In the genomic region with DNA sequence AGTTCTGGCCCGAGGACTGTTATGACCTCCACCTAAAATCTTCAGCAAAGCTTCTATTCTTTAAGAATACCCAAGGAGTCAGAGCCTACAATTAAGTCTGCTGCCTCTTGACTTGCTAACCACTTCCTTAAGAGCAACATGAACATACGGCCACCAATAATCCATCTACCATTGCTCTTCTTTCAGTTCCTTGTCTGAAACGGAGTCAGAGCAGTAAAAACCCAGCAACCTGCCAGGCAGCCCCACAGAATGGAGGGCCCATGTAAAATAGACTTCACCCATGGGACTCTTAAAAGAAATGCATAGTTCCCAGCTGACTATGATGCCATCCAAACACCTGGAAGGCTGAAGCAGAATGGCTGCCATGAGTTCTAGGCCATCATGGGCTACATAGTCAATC, we compare ENCODE assay signal across 26 mouse cellular contexts. TPM values are rescaled to one million over a fixed set of nuclear protein-coding genes. Genes with fewer than 3 reads are reported as not detected.
DNase-seq lines count a peak whose midpoint lies in the region; ATAC-seq lines count a peak whose summit lies in the region.
"Had no signal": no experiment of that assay in that cellular context is flagged by ENCODE, and none has a peak within 500 bp of the region (broad histone marks: within the 10 kb centered on the region; RNA-seq: fewer than 3 reads in every experiment).

No protein-coding gene starts in this region.

- peak overlapping the region; percentile 72; the same call in 1 of the 2 replicates for H3K4me2 ChIP-seq in liver, embryonic 12.5 days
- H3K4me2 ChIP-seq: embryonic facial prominence, embryonic 12.5 days; forebrain, embryonic 12.5 days; hindbrain, embryonic 13.5 days; midbrain, embryonic 11.5 days; neural tube, embryonic 15.5 days had no signal

- H3K27ac ChIP-seq in liver, embryonic 12.5 days, result peak overlapping the region; percentile 88
- H3K27ac ChIP-seq: embryonic facial prominence, embryonic 12.5 days; forebrain, embryonic 12.5 days; hindbrain, embryonic 13.5 days; limb, embryonic 10.5 days; macrophage; neural tube, embryonic 15.5 days had no signal

- 70% methylated on average over 3 of the region's 3 CpGs for WGBS in liver, embryonic 12.5 days (ENCODE audit: insufficient replicate concordance)

- H3K9ac ChIP-seq in liver, embryonic 12.5 days, result peak overlapping the region; percentile 12; the same call in 1 of the 2 replicates
- H3K9ac ChIP-seq: embryonic facial prominence, embryonic 12.5 days; forebrain, embryonic 12.5 days; hindbrain, embryonic 13.5 days; neural tube, embryonic 15.5 days had no signal

- peaks cover 95% of the 10 kb centered on the region for H3K4me1 ChIP-seq in liver, embryonic 12.5 days
- H3K4me1 ChIP-seq: embryonic facial prominence, embryonic 12.5 days; hindbrain, embryonic 13.5 days; neural tube, embryonic 15.5 days had no signal

- H3K4me3 ChIP-seq in liver, embryonic 12.5 days, result no peak overlapping the region
- H3K4me3 ChIP-seq: embryonic facial prominence, embryonic 12.5 days; erythroblast, embryonic 14.5 days; forebrain, embryonic 12.5 days; hindbrain, embryonic 13.5 days; limb, embryonic 10.5 days; neural tube, embryonic 15.5 days had no signal

- no peaks in the 10 kb centered on the region for H3K27me3 ChIP-seq in liver, embryonic 12.5 days (replicated peaks)
- H3K27me3 ChIP-seq: embryonic facial prominence, embryonic 12.5 days; forebrain, embryonic 12.5 days; hindbrain, embryonic 13.5 days; neural tube, embryonic 15.5 days had no signal

- H3K36me3 ChIP-seq in liver, embryonic 12.5 days, result peaks cover 17% of the 10 kb centered on the region
- H3K36me3 ChIP-seq: embryonic facial prominence, embryonic 12.5 days; forebrain, embryonic 12.5 days; hindbrain, embryonic 13.5 days; neural tube, embryonic 15.5 days had no signal

- H3K9me3 ChIP-seq in liver, embryonic 12.5 days (replicated peaks), result no peaks in the 10 kb centered on the region
- H3K9me3 ChIP-seq: embryonic facial prominence, embryonic 12.5 days; forebrain, embryonic 12.5 days; hindbrain, embryonic 13.5 days; limb, embryonic 10.5 days; neural tube, embryonic 15.5 days had no signal

- peak; percentile 62 to 66 for DNase-seq in spleen, postnatal 36 days (ENCODE audit: low spot score in 2 of 2)
- no peak for DNase-seq in spleen, postnatal 10 days (ENCODE audit: low spot score in 2 of 2)
- no peak for DNase-seq in frontal cortex, postnatal 10 days (ENCODE audit: low spot score in 2 of 2)
- DNase-seq in Muller cell, postnatal 12 days (ENCODE audit: inconsistent ontology term), result no peak
- DNase-seq in adrenal gland, adult 2 months, result no peak
- DNase-seq: adrenal gland, postnatal 36 days; cerebellum, adult 11 months; cerebellum, postnatal 10 days; heart, adult 11 months; heart, postnatal 36 days; kidney, adult 8-10 months; kidney, postnatal 10 days; thymus, adult 18-20 months; thymus, postnatal 36 days had no signal

- ATAC-seq in liver, embryonic 12.5 days, result no peak
- ATAC-seq in megakaryocyte, adult 5-6 weeks (ENCODE audit: poor library complexity, severe bottlenecking), result peak; percentile 62
- ATAC-seq: inflammation-experienced regulatory T-cells, adult 6 months; lung, postnatal 0 days had no signal

RNA-seq across cellular contexts. Expression of gene Lcmt1, which starts 13.4 kb away (rescaled TPM):
- 33.4 and 34.4 TPM in 2 replicates for polyA plus RNA-seq in liver, embryonic 12.5 days (2016; fragmentation: Nextera tagmentation; extraction: Ambion mirVana)
- total RNA-seq in megakaryocyte, adult 5-6 weeks (2015), result 22.6 and 23.4 TPM in 2 replicates
- total RNA-seq in megakaryocyte, adult 5-6 weeks (2017), result 30.1 and 37.4 TPM in 2 replicates
- total RNA-seq in adrenal gland, adult 2 months (2021), result 10 to 100 TPM; 24.0 to 28.3 TPM
- 15.9 and 16.5 TPM in 2 replicates for polyA plus RNA-seq in adrenal gland, adult 2 months (2012; rRNA removed)

RNA-seq across cellular contexts. Expression of gene Arhgap17, which starts 13.6 kb away (rescaled TPM):
- 16.7 TPM in 2 replicates for polyA plus RNA-seq in liver, embryonic 12.5 days (2016; fragmentation: Nextera tagmentation; extraction: Ambion mirVana)
- 123 and 129 TPM in 2 replicates for total RNA-seq in megakaryocyte, adult 5-6 weeks (2015)
- 40.7 and 51.7 TPM in 2 replicates for total RNA-seq in megakaryocyte, adult 5-6 weeks (2017)
- total RNA-seq in adrenal gland, adult 2 months (2021), result 10 to 100 TPM; 52.9 to 58.3 TPM
- polyA plus RNA-seq in adrenal gland, adult 2 months (2012; rRNA removed), result 54.8 and 62.0 TPM in 2 replicates

Comparison
In these comparisons a context has a peak if more than half of its experiments do, and no peak if none do; other contexts are left out.
1. DNase-seq: peak in spleen, postnatal 36 days (2 of 2); none in spleen, postnatal 10 days (0 of 2), frontal cortex, postnatal 10 days (0 of 2), Muller cell, postnatal 12 days (single experiment) and adrenal gland, adult 2 months (single experiment).